Mouse (Mus musculus) neutrophil, adult 5-6 weeks (primary cell): Measurements from ENCODE around the gene Tead2. TPM values are rescaled to one million over a fixed set of nuclear protein-coding genes. Genes with fewer than 3 reads are reported as not detected.
"Not testable (repeated sequence)": the region's sequence is repeated elsewhere in the genome, so short reads cannot be mapped to it uniquely, and the experiment has no call there.

Source experiments
- ATAC-seq: fragments of 151-379, 151-347 bp; 2 replicates; pipeline ENCODE4 v1.8.0; 2017; ENCODE audit warnings: mild to moderate bottlenecking, moderate TSS enrichment; ENCODE audit not compliant: insufficient number of reproducible peaks, poor library complexity, low FRiP score, severe bottlenecking; ENCODE audit errors: extremely low read depth
- total RNA-seq: library from RNA; stranded (forward); fragments of 200-1000 nt; gene quantifications from 2 replicates; pipeline ENCODE4 v1.2.3, GENCODE M21; 2017

The Tead2 gene
- total RNA-seq, 1 experiment from 2014 or later: not detected

- ATAC-seq: peak; percentile 69
Measured at GRCm38 (mm10) chr7:45238723-45239496, 23.4 kb downstream of the Tead2 start, which contains the start of gene Cd37. Cd37 (minus strand) TSS chr7:45239115.

DNA sequence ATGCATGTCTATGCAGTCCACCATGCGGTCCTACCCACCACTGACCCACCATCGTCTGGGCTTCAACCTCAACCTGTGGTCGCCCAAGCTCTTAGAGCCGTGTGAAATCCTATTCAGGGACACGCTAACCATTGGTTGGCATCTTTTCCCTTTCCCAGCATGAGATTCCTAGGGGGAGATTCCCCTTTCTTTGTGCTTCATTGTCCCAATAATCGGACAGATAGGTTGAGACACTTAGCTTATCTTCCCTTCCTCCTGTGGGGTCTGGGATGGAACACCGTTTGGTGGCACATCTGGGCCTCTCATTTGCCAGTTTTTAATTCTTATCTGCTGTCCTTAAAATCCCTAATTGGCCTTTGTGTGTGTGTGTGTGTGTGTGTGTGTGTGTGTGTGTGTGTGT lies 24.6 kb downstream of the Tead2 start:
- no peak for ATAC-seq

DNA sequence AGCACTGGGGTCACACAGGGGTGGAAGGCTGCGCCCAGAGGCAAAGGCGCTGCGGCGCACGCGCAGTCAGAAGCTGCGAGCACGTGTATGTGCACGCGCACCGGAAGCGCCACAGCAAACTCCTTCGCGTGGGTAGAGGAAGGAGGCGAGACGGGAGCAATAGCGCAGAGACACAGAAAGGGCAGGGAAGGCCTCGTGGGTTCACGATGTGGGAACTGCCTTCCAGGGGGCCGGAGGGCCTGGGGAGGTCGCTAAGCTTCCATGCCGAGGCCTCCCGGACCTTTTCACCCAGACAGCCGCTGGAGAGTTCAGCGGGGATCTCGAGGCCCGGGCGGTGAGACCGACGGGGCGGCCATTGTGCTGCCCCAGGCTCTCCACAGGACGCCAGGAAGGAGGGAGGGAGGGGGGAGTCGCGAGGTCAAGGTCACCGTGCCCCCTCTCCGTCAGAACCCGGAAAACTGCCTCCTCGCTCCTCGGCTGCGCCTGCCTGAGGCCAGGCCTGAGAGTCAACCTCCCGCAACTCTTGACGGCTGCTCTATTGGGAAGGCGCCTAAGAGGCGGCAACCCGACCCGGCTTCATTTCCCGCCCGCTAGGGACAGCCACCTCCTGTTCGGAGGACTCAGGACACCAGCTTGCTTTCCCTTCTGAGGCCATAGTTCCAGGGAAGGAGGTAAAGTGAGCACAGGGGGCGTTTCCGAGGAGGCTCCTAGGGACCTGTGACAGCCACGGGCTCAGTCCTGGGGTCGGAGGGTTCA lies 25.3 kb downstream of the Tead2 start, which contains the start of gene Slc6a16:
Gene Slc6a16 (plus strand): TSS at position 453 of the 756 bp plus-strand sequence.
- ATAC-seq: no peak

DNA sequence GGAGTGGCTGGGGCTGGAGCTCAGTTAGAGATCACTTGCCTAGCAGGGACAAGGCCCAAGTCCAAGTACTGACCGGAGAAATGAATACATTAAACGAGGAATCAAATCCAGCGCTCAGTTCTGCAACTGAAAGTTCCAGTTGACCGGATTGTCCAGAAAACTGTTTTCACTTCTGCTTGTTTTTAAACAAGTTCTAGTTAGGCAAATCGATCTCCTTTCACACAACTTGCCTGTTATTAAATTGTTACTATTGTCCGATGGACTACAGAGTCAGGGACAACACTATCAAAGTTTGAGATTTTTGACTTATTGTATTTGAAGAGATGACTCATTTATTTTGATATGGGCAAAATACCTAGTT lies 25.8 kb downstream of the Tead2 start:
- no peak for ATAC-seq

DNA sequence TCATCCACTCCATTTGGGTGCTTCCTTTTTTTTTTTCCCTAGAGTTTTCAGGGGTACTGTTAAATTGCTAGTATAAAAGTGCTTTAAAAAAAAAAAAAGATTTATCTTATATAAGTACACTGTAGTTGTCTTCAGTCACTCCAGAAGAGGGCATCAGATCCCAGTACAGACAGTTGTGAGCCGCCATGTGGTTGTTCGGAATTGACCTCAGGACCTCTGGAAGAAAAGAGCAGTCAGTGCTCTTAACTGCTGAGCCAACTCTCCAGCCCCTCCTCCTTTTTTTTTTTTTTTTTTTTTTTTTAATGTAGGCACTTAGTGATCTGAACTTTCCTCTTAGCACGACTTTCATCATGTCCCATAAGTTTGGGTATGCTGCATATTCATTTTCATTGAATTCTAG lies 32.1 kb downstream of the Tead2 start:
- ATAC-seq: no peak

DNA sequence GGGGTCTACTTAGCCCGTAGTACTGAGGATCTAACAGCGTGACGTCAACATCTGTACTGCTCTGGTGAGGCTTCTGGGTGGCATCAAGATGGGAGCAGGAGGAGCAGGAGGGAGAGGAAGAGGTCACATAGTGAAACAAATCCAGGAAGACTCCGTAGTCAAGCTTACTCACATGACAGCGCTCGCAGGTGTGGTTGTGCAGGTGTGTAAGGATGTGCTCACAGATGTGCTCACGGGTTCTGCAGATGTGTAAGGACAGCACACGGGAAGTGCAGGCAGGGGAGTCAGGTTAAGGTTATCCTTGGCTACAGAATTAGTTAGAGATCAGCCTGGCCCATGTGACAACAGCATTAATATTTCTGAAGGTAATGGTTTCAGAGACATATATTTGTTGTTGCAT lies 38.3 kb downstream of the Tead2 start:
- ATAC-seq: no peak

- ATAC-seq: not testable (repeated sequence)
Measured at GRCm38 (mm10) chr7:45255822-45256221, 40.3 kb downstream of the Tead2 start.

DNA sequence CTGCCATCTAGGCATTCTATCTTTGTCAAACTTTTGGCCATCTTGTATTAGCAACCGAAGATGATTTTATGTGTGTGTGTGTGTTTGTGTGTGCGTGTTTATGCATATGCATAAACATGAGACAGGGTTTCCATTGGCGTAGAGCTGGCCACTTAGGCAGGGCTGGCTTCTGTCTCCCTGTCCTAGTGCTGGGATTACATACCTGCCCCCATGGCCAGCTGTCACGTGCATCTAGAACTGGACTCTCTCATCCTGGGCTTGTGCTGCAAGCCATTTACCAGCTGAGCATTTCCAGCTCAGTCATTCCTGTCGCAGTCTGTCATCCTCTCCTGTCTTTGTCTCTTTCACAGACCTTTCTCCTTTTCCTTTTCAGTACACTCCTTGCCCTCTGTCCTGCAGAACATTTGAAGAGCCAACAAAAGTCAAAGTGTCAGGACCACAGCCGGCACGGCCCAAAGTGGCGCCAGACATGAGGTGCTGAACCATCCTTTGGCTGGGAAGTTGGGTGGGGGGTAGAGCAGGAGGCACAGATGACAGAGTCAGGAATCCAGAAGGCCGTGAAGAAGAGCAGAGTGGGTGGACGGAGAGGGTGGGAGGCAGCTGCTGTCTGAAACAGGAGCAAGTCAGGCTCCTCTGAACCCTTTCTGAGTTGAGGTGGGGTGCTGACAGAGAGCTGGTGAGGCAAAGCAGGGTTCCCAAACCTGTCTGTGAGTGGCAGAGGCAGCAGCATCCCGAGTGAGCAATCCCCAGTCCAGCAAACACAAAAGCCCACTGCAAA lies 41.7 kb downstream of the Tead2 start:
- no peak for ATAC-seq

DNA sequence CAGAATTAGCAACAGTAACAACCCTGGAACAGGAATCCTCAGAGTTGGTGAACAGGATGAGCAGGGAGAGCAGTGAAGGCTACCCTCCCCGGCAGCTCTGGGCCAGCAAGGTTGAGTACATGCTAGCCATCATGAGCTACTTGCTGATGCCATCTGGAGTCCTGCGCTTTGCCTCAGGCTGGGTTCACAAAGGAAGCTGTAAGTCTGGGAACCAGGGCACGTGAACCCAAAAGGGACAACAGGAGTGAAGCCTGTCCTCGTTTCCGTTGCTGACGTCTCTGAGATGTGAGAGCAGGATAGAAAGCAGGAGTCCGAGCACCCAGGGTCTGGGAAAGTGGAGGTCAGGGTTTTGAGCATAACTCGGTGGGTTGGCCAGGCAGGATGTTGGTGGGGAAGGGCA lies 43.7 kb downstream of the Tead2 start:
- no peak for ATAC-seq

GRCm38 (mm10) chr7:45262266-45262665 lies 46.7 kb downstream of the Tead2 start:
- ATAC-seq: no peak

- ATAC-seq: no peak
Measured at GRCm38 (mm10) chr7:45263006-45263607, 47.6 kb downstream of the Tead2 start.

DNA sequence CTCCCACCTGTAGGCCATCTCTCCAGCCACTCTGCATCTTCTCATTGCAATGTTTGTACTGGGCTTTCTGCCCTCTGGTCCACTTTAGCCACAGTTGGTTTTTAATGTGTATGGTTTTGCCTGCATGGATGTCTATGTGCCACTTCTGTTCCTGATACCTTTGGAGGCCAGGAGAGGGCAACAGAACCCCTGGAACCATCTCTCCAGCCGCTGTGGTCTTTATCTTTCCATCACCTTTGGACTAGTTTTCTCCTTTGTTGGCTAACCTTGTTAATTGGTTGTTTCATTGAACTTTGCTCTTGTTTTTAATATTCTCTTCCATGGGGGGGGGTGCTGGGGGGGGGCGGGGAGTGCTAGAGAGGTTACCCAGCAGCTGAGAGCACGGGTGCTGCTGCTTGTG lies 48.8 kb downstream of the Tead2 start:
- ATAC-seq: no peak

- ATAC-seq: no peak
Measured at GRCm38 (mm10) chr7:45265518-45265917, 50.0 kb downstream of the Tead2 start.

DNA sequence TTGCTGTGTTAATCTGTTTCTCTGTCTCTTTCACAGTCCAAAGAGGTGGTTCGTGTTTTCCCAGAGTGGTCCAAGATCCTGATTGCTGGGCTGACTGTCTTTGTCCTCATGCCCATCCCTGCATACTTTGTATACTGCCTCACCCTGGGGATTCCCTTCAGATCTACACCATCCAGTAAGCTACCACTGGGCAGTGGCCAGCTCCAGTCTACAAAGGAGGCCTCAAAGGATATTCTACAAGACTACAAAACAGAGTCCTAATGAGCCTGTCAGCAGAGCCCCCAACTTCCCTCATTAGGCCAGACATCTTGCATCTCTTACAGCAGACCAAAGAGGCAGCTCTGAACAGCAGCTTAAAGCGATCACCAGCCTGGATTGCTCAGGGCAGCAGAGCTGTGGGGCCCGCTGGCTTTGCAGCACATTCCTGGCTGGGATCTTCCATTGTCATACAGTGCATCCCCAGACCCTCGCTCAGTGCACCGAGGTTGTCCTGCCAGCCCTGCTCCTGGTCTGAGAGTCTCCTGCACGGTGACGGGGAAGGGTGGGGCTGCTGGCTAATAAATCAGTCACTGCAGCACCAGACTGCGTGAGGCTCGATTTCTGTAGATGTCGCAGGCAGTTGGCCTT lies 57.3 kb downstream of the Tead2 start:
- no peak for ATAC-seq

DNA sequence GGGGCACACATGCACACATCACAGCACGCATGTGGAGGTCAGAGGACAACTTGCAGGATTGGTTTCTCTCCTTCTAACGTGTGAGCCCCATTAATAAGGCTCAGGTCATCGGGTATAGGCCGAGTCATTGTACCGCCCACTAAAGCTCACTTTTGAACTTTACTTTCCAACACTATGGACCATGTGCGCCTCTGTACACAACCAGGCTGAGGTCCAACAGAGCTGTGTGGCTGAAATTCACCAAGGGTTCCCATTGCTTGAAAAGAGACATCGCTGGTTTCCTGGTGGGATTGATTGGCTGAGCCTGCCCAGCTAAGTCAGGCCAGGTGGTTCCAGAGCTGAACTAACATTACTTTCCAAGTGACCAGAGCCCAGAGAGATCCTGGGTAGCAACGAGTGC lies 58.1 kb downstream of the Tead2 start:
- no peak for ATAC-seq

- ATAC-seq: peak; percentile 58
Measured at GRCm38 (mm10) chr7:45277136-45277760, 61.7 kb downstream of the Tead2 start, which contains the start of gene Slc6a21. Slc6a21 (plus strand) TSS chr7:45277513.
